Mouse (Mus musculus) C2C12 (cell line): ENCODE measurements around the gene Cacna2d3.

Experiments
- CEBPB ChIP-seq: IDR thresholded peaks from one replicate; pipeline ENCODE4 v1.6.1; 2011; ENCODE audit warnings: low read depth, mild to moderate bottlenecking, control low read depth, moderate library complexity
- CTCF ChIP-seq: IDR thresholded peaks from one replicate; pipeline ENCODE4 v1.5.1; 2011; ENCODE audit not compliant: control insufficient read depth, insufficient read depth, insufficient read length
- MAX ChIP-seq: IDR thresholded peaks from one replicate; pipeline ENCODE4 v1.6.1; 2011; ENCODE audit warnings: mild to moderate bottlenecking, control low read depth
- MYOD1 ChIP-seq: IDR thresholded peaks from one replicate; pipeline ENCODE4 v1.6.1; 2011; ENCODE audit warnings: low read depth; ENCODE audit not compliant: control insufficient read depth, insufficient read length

- no peak for TF ChIP-seq CTCF
- no peak for TF ChIP-seq MYOD1
- no peak for TF ChIP-seq CEBPB
- TF ChIP-seq MAX = no peak
Measured at GRCm38 (mm10) chr14:29110351-29111091, 611.1 kb downstream of the Cacna2d3 start.
